Mouse (Mus musculus): ENCODE results near the gene Fam43b.
A peak's percentile ranks its signal among the peaks of the same experiment; 100 is the strongest.

- TF ChIP-seq CTCF (conservative IDR thresholded peaks at IDR 0.05; ENCODE audit: insufficient read depth, insufficient read length, low read depth, low read length) (peak; percentile 66), POLR2A (IDR thresholded peaks at IDR 0.05; ENCODE audit: low read depth, low read length) (no peak)
Observed at GRCm38 (mm10) chr4:138429778-138430177, 33.5 kb upstream of the Fam43b start.
